ENCODE assay signal across 8 mouse cellular contexts in genomic region chr7:130762071-130762897, GRCm38 (mm10). TPM values are rescaled to one million over a fixed set of nuclear protein-coding genes. Genes with fewer than 3 reads are reported as not detected.
DNase-seq lines count a peak whose midpoint lies in the region; ATAC-seq lines count a peak whose summit lies in the region.

No protein-coding gene starts in this region.

- peak; percentile 31 to 54 for DNase-seq in CD8-positive naive resting alpha-beta T cell, adult 2 months (ENCODE audit: low read depth in 2 of 2, low spot score in 2 of 2)
- peak; percentile 91 for DNase-seq in brain, adult 2 months (ENCODE audit: low read depth, low spot score)
- DNase-seq in spleen, postnatal 4 days (ENCODE audit: low spot score in 2 of 2): peak; percentile 41 to 76

- no peak overlapping the region for H3K4me2 ChIP-seq in embryonic facial prominence, embryonic 15.5 days (replicated peaks)
- H3K4me2 ChIP-seq in heart, embryonic 11.5 days: no peak overlapping the region
- H3K4me2 ChIP-seq in kidney, embryonic 14.5 days (replicated peaks; ENCODE audit: low read depth, low read length): no peak overlapping the region
- H3K4me2 ChIP-seq in limb, embryonic 15.5 days: no peak overlapping the region

- H3K9me3 ChIP-seq in embryonic facial prominence, embryonic 15.5 days (replicated peaks): no peaks in the 10 kb centered on the region
- no peaks in the 10 kb centered on the region for H3K9me3 ChIP-seq in heart, embryonic 11.5 days (replicated peaks; ENCODE audit: control insufficient read depth, low read length)
- H3K9me3 ChIP-seq in kidney, embryonic 14.5 days (ENCODE audit: control insufficient read depth, low read length): no peaks in the 10 kb centered on the region
- no peaks in the 10 kb centered on the region for H3K9me3 ChIP-seq in limb, embryonic 15.5 days

- H3K9ac ChIP-seq in embryonic facial prominence, embryonic 15.5 days: no peak overlapping the region
- no peak overlapping the region for H3K9ac ChIP-seq in heart, embryonic 11.5 days (ENCODE audit: low read depth, low read length)
- H3K9ac ChIP-seq in kidney, embryonic 14.5 days (ENCODE audit: low read depth, low read length): no peak overlapping the region
- H3K9ac ChIP-seq in limb, embryonic 15.5 days: no peak overlapping the region

- peaks cover 58% of the 10 kb centered on the region for H3K36me3 ChIP-seq in embryonic facial prominence, embryonic 15.5 days
- H3K36me3 ChIP-seq in heart, embryonic 11.5 days (ENCODE audit: control insufficient read depth, insufficient read depth, low read length): peaks cover 9% of the 10 kb centered on the region
- H3K36me3 ChIP-seq in kidney, embryonic 14.5 days (ENCODE audit: control insufficient read depth, insufficient read depth, low read length): peaks cover 41% of the 10 kb centered on the region; the same call in 1 of the 2 replicates
- H3K36me3 ChIP-seq in limb, embryonic 15.5 days: peaks cover 51% of the 10 kb centered on the region

- WGBS in embryonic facial prominence, embryonic 15.5 days: 33% methylated on average over 17 of the region's 17 CpGs
- WGBS in heart, embryonic 11.5 days (ENCODE audit: insufficient replicate concordance): 30% methylated on average over 17 of the region's 17 CpGs
- WGBS in kidney, embryonic 14.5 days: 44% methylated on average over 17 of the region's 17 CpGs
- WGBS in limb, embryonic 15.5 days: 41% methylated on average over 17 of the region's 17 CpGs

- peak; percentile 79 for ATAC-seq in embryonic facial prominence, embryonic 15.5 days (ENCODE audit: insufficient number of reproducible peaks, low FRiP score, low TSS enrichment, low read depth)
- 0 out of 2 replicates have a peak, but pooled peaks have one; percentile 31 for ATAC-seq in heart, embryonic 11.5 days (replicated peaks; ENCODE audit: insufficient number of reproducible peaks, low FRiP score, low TSS enrichment)
- ATAC-seq in kidney, embryonic 14.5 days (ENCODE audit: low FRiP score, low TSS enrichment): peak; percentile 68
- ATAC-seq in limb, embryonic 15.5 days (ENCODE audit: insufficient number of reproducible peaks, low FRiP score, low TSS enrichment, low read depth): peak; percentile 31; the same call in 1 of the 2 replicates
- ATAC-seq in monocyte, adult 5-6 weeks (replicated peaks; ENCODE audit: insufficient number of reproducible peaks, low FRiP score, low TSS enrichment, poor library complexity, severe bottlenecking): peak; percentile 62

- H3K27me3 ChIP-seq in embryonic facial prominence, embryonic 15.5 days: no peaks in the 10 kb centered on the region
- no peaks in the 10 kb centered on the region for H3K27me3 ChIP-seq in heart, embryonic 11.5 days (ENCODE audit: control insufficient read depth, insufficient read depth, low read length)
- no peaks in the 10 kb centered on the region for H3K27me3 ChIP-seq in kidney, embryonic 14.5 days (ENCODE audit: control insufficient read depth, insufficient read depth, low read length)
- H3K27me3 ChIP-seq in limb, embryonic 15.5 days: no peaks in the 10 kb centered on the region

- no peak overlapping the region for H3K27ac ChIP-seq in embryonic facial prominence, embryonic 15.5 days (replicated peaks)
- H3K27ac ChIP-seq in heart, embryonic 11.5 days (ENCODE audit: low read depth, low read length): no peak overlapping the region
- H3K27ac ChIP-seq in kidney, embryonic 14.5 days (ENCODE audit: low read depth, low read length): no peak overlapping the region
- no peak overlapping the region for H3K27ac ChIP-seq in limb, embryonic 15.5 days

- no peak overlapping the region for H3K4me3 ChIP-seq in embryonic facial prominence, embryonic 15.5 days (replicated peaks)
- H3K4me3 ChIP-seq in heart, embryonic 11.5 days (ENCODE audit: low read depth, low read length): no peak overlapping the region
- no peak overlapping the region for H3K4me3 ChIP-seq in kidney, embryonic 14.5 days (ENCODE audit: low read length)
- no peak overlapping the region for H3K4me3 ChIP-seq in limb, embryonic 15.5 days

- peaks cover 5% of the 10 kb centered on the region for H3K4me1 ChIP-seq in embryonic facial prominence, embryonic 15.5 days
- H3K4me1 ChIP-seq in heart, embryonic 11.5 days (ENCODE audit: control insufficient read depth, insufficient read depth, low read length): no peaks in the 10 kb centered on the region
- H3K4me1 ChIP-seq in kidney, embryonic 14.5 days (ENCODE audit: control insufficient read depth, insufficient read depth, low read length): no peaks in the 10 kb centered on the region
- H3K4me1 ChIP-seq in limb, embryonic 15.5 days: no peaks in the 10 kb centered on the region

RNA-seq across cellular contexts. Expression of gene Btbd16, which starts 11.6 kb away (rescaled TPM):
- polyA plus RNA-seq in embryonic facial prominence, embryonic 15.5 days (2015; fragmentation: Nextera tagmentation; extraction: Ambion mirVana): not detected in 2 replicates
- not detected in 2 replicates for polyA plus RNA-seq in heart, embryonic 11.5 days (2014; fragmentation: Nextera tagmentation; extraction: Ambion mirVana)
- polyA plus RNA-seq in kidney, embryonic 14.5 days (2014; fragmentation: Nextera tagmentation; extraction: Ambion mirVana): not detected in 2 replicates
- polyA plus RNA-seq in limb, embryonic 15.5 days (2015; fragmentation: Nextera tagmentation; extraction: Ambion mirVana): 0.04 and 0.06 TPM in 2 replicates
- total RNA-seq in monocyte, adult 5-6 weeks (2017): 0.19 to 1.2 TPM in 2 of 3 replicates, not detected in the other
